Mouse (Mus musculus): ENCODE measurements around the gene Ilkap. TPM values are rescaled to one million over a fixed set of nuclear protein-coding genes. Genes with fewer than 3 reads are reported as not detected.

The Ilkap gene
- 10 to 100 TPM; 58.7 to 73.1 (median 64.3) TPM for total RNA-seq (2022)

- DNase-seq (ENCODE audit: low spot score in 2 of 2): peak; percentile 71 to 76
Observed at GRCm38 (mm10) chr1:91398260-91399062, at the start of gene Ilkap. TSS of gene Ilkap (minus strand) at chr1:91398815.

DNA sequence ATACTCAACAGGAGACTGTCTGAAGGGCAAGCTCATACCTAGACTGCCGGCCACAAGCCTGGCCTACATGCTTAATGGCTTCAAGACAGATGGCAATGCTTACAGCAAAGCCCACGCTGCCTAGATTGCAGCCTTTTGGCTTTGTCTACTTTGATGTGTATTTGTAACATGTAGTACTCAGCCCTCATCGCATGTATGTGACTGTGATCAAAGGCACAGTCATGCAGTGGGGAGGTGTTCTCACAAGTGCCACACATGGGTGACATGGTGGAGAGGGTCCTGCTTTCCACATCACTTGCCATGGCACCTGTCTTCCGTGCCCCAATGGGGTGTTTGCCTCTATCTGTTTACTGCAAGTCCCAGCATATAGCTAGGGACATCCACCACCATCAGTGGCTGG is 47.9 kb upstream of the Ilkap start:
- no peak for DNase-seq (ENCODE audit: low spot score in 2 of 2)

GRCm38 (mm10) chr1:91446060-91446459 is 47.4 kb upstream of the Ilkap start:
- no peak for DNase-seq (ENCODE audit: low spot score in 2 of 2)

DNA sequence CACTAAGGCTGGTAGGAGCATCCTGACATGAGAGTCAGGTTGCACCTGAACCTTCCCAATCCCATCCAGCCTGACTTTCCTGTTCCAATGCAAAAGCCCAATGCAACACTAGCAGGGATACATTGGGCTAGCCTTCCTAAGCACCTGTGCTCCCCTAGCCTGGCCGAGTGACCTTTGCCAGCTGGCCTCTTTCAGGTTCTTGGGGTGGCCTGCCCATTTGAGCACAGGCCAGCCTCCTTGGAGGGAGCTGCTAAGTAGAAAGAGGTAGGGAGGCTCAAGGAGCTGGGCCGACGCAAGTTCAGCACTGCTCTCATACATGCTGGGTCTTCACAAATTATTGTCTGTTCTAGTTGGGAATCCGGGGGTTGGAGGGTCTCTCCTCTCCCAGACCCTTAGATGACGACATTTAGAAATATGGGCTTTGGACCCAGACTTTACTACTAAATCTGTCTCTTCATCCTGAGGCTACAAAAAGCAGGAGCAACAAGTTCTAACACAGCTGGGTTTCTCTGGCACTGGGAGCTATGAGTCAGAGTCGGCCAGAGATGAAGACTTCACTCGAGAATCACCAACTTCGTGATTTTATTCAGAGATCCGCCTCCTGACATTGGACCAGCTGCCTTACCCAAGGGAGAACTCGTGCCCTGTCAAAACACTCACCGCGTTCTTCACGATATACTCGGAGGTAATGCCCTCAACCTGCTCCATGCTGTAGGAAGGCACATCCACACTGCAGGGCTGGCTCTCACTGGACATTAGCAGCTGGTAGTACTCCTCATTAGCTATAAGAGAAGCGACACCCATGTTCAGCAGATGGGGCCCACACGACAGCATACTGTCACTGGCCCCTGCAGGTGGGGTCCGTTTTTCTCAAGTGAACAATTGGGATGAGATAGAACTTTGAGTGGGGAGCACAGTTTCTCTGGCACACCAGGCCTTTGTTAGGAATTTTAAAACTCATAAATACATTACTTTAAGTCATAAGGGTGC is 46.5 kb upstream of the Ilkap start:
- DNase-seq (ENCODE audit: low spot score in 2 of 2): no peak

- no peak for DNase-seq (ENCODE audit: low spot score in 2 of 2)
Observed at GRCm38 (mm10) chr1:91442350-91442990, 43.9 kb upstream of the Ilkap start.

GRCm38 (mm10) chr1:91441855-91442254 is 43.2 kb upstream of the Ilkap start:
- no peak for DNase-seq (ENCODE audit: low spot score in 2 of 2)

GRCm38 (mm10) chr1:91439776-91440175 is 41.2 kb upstream of the Ilkap start:
- DNase-seq (ENCODE audit: low spot score in 2 of 2): no peak

DNA sequence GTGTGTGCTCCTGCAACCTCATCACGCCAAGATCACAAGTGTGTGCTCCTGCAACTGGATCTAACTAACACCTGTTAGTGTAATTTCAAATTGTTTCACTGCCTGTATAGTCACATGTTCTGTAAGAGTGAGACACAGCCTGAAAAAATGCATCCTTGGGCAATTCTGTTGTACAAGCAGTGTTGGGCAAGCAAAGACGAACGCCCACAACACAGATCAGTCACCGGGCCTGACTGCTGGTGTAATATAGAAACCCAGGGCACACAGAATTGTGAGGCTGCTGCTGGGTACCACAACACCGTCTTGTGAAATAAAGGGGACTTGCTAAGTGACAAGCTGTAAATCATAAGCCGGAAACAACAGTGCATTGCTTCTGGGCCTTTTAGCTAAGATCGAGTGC is 39.0 kb upstream of the Ilkap start:
- no peak for DNase-seq (ENCODE audit: low spot score in 2 of 2)

DNA sequence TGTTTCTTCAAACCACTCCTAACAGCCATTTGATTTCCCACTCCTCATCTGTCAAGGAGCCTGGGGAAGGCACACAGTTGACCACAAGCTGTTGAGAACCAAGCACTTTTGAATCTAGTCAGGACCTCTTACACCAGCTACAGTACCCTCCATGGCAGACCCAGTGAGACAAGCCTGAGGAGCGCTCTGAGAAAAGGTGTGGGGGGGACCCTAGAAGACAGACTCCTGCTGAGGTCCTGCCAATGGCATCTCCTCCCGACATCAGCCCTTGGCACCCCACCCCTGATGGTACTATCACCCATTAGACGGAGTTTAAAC is 38.4 kb upstream of the Ilkap start:
- DNase-seq (ENCODE audit: low spot score in 2 of 2): no peak

DNA sequence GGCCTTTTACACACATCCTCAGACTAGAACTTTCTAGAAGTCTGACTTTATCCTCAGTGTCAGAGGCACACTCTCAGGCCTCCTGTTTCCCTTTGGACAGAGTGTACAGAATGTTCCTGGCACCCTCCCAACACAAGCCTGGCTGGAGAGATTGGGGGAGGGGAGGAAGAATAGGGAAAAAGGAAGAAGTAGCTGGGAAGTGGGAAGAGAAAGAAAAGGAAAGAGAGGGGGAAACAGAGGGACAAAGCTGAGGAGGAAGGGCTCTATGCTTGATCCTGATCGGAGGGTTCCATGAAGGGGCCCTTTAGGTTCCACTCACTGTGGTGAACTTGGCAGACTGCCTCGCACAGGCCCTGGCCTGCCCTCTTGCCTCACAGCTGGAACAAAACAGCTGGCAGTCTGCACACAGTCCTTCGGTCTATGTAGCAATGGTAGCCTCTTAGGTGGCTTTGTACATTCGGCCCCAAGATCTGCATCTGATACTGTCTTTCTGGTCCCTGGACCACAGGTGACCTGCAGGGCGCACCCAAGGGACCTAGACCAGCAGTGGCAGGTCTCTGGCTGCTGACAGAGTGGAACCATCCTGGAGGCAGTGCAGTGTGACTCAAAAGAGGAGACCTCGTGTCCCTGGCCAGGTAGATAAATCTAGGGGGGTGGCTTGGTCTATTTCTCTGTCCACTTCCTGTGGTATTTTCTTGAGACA is 37.9 kb upstream of the Ilkap start:
- peak; percentile 29 to 35 for DNase-seq (ENCODE audit: low spot score in 2 of 2)

DNA sequence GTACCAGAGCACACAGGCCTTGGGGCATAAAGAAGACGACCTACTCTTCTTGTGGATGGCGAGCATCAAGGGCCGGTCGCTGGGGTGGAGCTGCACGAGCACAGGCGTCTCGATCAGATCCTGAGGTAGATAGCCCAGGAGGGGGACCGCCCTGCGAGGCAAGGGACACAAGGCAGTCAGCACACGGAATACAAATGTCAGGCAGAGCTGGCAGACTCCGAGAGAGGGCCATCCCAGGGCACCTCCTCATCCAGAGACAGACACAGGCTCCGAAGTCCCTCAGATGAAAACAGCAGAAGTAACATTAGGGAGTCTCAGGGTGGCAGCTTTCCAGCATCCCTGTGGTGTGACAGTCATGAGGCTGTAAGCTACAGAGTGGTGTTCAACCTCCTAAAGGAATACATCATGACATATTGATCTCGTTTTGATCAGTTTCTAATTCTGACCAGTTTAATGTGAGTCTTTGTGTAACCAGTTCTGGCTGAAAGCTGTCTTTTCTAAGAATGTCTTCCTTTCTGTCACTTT is 37.1 kb upstream of the Ilkap start:
- no peak for DNase-seq (ENCODE audit: low spot score in 2 of 2)

DNA sequence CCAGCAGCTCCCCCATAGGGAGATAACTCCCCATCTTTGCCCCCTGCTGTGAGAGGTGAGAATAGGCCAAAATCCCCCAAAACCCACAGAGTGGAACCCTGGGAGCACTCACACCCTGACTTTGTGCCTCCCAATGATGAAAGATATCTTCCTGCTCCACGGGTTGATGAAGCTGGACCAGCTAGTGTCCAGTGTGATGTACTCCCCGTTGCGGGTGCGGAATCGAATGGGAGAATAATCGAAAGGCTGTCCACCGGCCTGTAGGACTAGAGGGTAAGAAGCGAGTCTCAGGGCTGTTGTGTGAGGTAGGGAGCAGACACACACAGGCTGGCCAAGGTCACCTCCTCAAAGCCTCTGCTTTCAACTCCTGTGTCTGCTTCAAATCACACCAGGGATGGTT is 36.3 kb upstream of the Ilkap start:
- DNase-seq (ENCODE audit: low spot score in 2 of 2): no peak

- no peak for DNase-seq (ENCODE audit: low spot score in 2 of 2)
Observed at GRCm38 (mm10) chr1:91430761-91431160, 32.1 kb upstream of the Ilkap start.

GRCm38 (mm10) chr1:91429212-91429611 is 30.6 kb upstream of the Ilkap start:
- no peak for DNase-seq (ENCODE audit: low spot score in 2 of 2)

DNA sequence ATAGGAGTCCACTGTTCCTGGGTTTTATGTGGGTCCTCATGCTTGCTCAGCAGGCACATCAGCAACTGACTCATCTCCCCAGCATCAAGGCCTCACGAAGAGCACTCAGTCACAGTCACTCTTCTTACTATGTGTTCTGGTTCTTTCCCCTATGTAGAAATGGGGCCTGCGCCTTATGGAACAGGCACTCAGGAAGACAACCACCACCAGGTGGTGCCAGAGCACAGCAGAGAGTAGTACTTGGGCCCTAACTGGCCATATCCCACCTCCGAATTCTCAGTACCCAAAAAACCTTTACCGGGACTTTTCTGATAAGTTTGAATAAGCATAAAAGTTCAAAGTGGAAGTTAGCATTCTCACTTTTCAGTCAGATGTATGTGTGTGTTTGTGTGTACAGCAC is 30.0 kb upstream of the Ilkap start:
- peak; percentile 63 to 79 for DNase-seq (ENCODE audit: low spot score in 2 of 2)

DNA sequence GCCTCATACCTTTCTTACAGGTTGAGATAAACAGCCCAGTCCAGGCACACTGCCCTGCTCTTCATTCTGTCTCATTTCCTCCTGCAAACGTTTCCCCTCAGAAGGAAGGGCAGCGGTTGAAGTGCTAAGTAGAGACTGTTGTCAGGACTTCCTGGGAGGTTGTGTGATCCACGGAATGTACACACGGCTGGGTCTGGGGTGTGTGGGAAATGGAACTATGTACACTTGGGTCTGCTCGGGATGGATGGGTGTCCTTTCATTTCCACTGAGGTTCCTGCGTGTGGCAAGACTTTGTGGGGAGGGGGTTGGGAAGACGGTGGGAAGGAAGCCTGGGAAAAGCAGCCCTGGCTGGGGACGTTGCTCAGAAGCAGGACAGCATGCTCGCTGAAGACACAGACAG is 27.8 kb upstream of the Ilkap start:
- no peak for DNase-seq (ENCODE audit: low spot score in 2 of 2)

- no peak for DNase-seq (ENCODE audit: low spot score in 2 of 2)
Observed at GRCm38 (mm10) chr1:91420601-91421065, 22.0 kb upstream of the Ilkap start.

GRCm38 (mm10) chr1:91419862-91420600 is 21.4 kb upstream of the Ilkap start:
- no peak for DNase-seq (ENCODE audit: low spot score in 2 of 2)

DNA sequence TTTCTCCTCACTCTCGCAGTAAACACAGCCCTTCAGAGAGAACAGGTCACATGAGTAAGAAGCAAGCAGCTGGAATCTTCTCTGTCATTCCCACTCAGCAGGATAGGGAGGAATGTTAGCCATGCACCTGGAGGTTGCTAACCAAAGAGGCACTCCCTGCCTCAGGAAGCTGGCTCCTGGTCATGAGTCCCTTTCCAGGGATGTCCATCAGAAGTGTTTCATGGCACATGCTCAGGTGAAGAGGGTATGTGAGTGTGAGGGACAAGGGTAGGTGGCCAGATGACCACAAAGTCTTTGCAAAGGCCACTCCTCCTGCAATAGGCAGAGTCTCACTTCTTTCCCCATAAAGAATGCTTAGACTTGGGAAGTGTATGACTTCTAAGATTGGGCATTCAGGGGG is 19.4 kb upstream of the Ilkap start:
- no peak for DNase-seq (ENCODE audit: low spot score in 2 of 2)

GRCm38 (mm10) chr1:91415311-91415710 is 16.7 kb upstream of the Ilkap start:
- no peak for DNase-seq (ENCODE audit: low spot score in 2 of 2)
